Mouse (Mus musculus) heart, adult 2 months (tissue): ENCODE data around the gene Lrrc2. TPM values are rescaled to one million over a fixed set of nuclear protein-coding genes. Genes with fewer than 3 reads are reported as not detected.

Experiments
- DNase-seq, 2 experiments: peaks; one replicate each; pipeline ENCODE4 v3.0.0; 2021
- H3K27ac ChIP-seq: fragments of 200-600 bp; 2 replicates; pipeline ENCODE4 v1.8.1; 2022
- H3K27me3 ChIP-seq: fragments of 200-500 bp; 2 replicates; pipeline ENCODE4 v1.6.1; 2012; ENCODE audit warnings: mild to moderate bottlenecking, low read length, inconsistent platforms, mixed read lengths; ENCODE audit not compliant: control insufficient read depth, insufficient read depth
- H3K36me3 ChIP-seq: fragments of 200-500 bp; 2 replicates; pipeline ENCODE4 v1.6.1; 2012; ENCODE audit warnings: low read length, inconsistent platforms; ENCODE audit not compliant: control insufficient read depth, insufficient read depth
- H3K4me1 ChIP-seq: fragments of 200-500 bp; 2 replicates; pipeline ENCODE4 v1.6.1; 2011; ENCODE audit warnings: low read length; ENCODE audit not compliant: control insufficient read depth, insufficient read depth
- H3K4me3 ChIP-seq: fragments of 200-600 bp; 2 replicates; pipeline ENCODE4 v1.8.1; 2022
- H3K79me2 ChIP-seq: fragments of 200-500 bp; replicated peaks from 2 replicates; pipeline ENCODE4 v1.6.1; 2012; ENCODE audit warnings: mild to moderate bottlenecking, inconsistent platforms, low read length, moderate library complexity, mixed read lengths; ENCODE audit not compliant: control insufficient read depth, insufficient read depth
- H3K9ac ChIP-seq: fragments of 200-500 bp; 2 replicates; pipeline ENCODE4 v1.6.1; 2012; ENCODE audit warnings: low read depth, mild to moderate bottlenecking, control low read depth, inconsistent platforms, low read length, mixed read lengths
- CTCF ChIP-seq: fragments of 200-600 bp; IDR thresholded peaks from 2 replicates; pipeline ENCODE4 v1.8.1; 2022; ENCODE audit warnings: antibody characterized with exemption, mild to moderate bottlenecking, moderate library complexity
- EP300 ChIP-seq: fragments of 200-500 bp; IDR thresholded peaks from 2 replicates; pipeline ENCODE4 v1.6.1; 2011; ENCODE audit warnings: low read depth, low read length, control low read depth; ENCODE audit not compliant: insufficient read depth
- POLR2A ChIP-seq: fragments of 200-500 bp; IDR thresholded peaks from 2 replicates; pipeline ENCODE4 v1.6.1; 2011; ENCODE audit warnings: mild to moderate bottlenecking, low read depth, low read length, control low read depth; ENCODE audit not compliant: insufficient read depth
- WGBS: fragments of 180-500 bp; shearing (Covaris S2); methylation state at CpG from one replicate; pipeline ENCODE4 v1.1.7; 2018; 5-methylcytosine and 5-hydroxymethylcytosine counted together
- intact Hi-C: fragments of 180-260 bp; cut with DNase I; formaldehyde crosslinking; loops from one replicate; pipeline ENCODE4 v1.15.1; 2025
- polyA plus RNA-seq: library from polyadenylated mRNA; depleted of rRNA; stranded (reverse); fragments of >200 nt; gene quantifications from 2 replicates; pipeline ENCODE4 v1.2.3, GENCODE M21; 2012
- total RNA-seq, 2 experiments: library from RNA; stranded (reverse); gene quantifications; 2 replicates each; pipeline ENCODE4 v1.2.3; 2021

The Lrrc2 gene
- total and polyA plus RNA-seq, 3 experiments: 57.3 to 289 (median 223) TPM

DNA sequence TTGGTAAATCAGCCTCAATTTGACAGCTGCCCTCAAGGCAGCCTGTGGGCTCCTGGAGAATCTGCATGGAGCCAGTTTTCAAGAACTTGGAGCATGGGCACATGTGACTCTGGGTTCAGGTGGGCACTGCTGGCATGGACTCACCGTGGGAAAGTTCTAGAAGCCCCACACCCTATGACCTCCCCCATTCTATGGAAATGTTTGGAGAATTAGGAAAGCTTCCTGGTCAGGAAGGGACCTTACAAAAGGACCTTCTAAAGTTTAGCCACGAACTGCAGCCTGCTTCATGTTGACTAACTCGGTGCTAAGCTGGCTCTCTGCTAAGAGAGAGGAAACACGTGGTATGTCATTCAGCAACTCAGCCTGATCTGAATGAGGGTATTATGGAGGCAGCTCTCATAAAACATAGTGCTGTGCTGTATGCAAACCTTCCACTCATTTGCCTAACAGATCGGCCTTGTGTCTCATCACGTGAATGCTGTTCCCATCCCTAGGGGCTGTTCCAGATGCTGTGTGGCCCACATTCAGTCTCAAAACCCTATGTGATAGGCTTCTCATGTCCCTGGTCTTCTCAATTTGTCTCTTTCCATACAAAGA is 41.9 kb upstream of the Lrrc2 start:
- H3K79me2 ChIP-seq: no peaks in the 10 kb centered on the region
- intact Hi-C loops: no loop called here
- TF ChIP-seq EP300 (no peak), POLR2A (no peak), CTCF (no peak)
- no peak overlapping the region for H3K4me3 ChIP-seq
- H3K27me3 ChIP-seq: no peaks in the 10 kb centered on the region
- H3K36me3 ChIP-seq: no peaks in the 10 kb centered on the region
- DNase-seq: peak in 1 of 2 experiments; percentile 2
- no peaks in the 10 kb centered on the region for H3K4me1 ChIP-seq
- 54% methylated on average over 6 of the region's 6 CpGs for WGBS
- H3K9ac ChIP-seq: no peak overlapping the region
- no peak overlapping the region for H3K27ac ChIP-seq

- intact Hi-C loops: no loop called here
- TF ChIP-seq EP300: no peak
- TF ChIP-seq CTCF: no peak
- no peak for TF ChIP-seq POLR2A
- Histone ChIP-seq H3K9ac (no peak overlapping the region), H3K36me3 (no peaks in the 10 kb centered on the region), H3K4me3 (no peak overlapping the region), H3K79me2 (no peaks in the 10 kb centered on the region), H3K27me3 (no peaks in the 10 kb centered on the region), H3K4me1 (no peaks in the 10 kb centered on the region), H3K27ac (no peak overlapping the region)
- DNase-seq: no peak
- 60% methylated on average over 21 of the region's 21 CpGs for WGBS
These were observed 36.6 kb upstream of the Lrrc2 start for GRCm38 (mm10) chr9:110914631-110915236.

DNA sequence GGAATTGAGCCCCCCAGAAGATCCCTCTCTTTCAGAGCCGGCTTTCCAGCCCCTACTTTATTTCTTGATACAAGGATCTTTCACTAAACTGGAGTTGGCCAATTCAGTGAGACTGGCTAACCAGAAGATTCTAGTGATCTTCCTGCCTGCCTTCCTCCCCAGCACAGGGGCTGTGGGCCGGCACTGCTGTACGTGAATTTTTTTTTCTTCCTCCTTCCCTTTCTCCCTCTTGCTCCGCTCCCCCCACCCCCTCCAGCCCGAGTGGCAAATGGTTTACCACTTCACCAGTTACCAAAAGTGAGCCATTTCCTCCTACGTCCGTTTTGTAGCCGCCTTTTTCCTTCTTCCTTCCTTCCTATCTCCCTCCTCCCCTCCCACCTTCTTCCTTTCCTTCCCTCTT is 35.9 kb upstream of the Lrrc2 start:
- 39% methylated on average over 8 of the region's 8 CpGs for WGBS

GRCm38 (mm10) chr9:110916786-110917185 is 34.6 kb upstream of the Lrrc2 start, which contains the start of gene Fam240a:
TSS of gene Fam240a (minus strand) at chr9:110916861.
- Histone ChIP-seq H3K4me1 (no peaks in the 10 kb centered on the region; the same call in none of the 2 replicates), H3K27me3 (no peaks in the 10 kb centered on the region), H3K9ac (no peak within 1 kb of the TSS), H3K4me3 (no peak within 1 kb of the TSS), H3K27ac (no peak within 1 kb of the TSS), H3K36me3 (no peaks in the 10 kb centered on the region), H3K79me2 (no peaks in the 10 kb centered on the region)
- intact Hi-C loops: no loop called here
- no peak for DNase-seq
- 86% methylated on average over 7 of the region's 7 CpGs for WGBS
- TF ChIP-seq CTCF (no peak), EP300 (no peak), POLR2A (no peak)

More for the DNA sequence above, 35.9 kb upstream of the Lrrc2 start:
- no peak for DNase-seq
- no peaks in the 10 kb centered on the region for H3K27me3 ChIP-seq
- no peak overlapping the region for H3K4me3 ChIP-seq
- no peaks in the 10 kb centered on the region for H3K36me3 ChIP-seq
- TF ChIP-seq CTCF (no peak), POLR2A (no peak), EP300 (no peak)
- no peak overlapping the region for H3K9ac ChIP-seq
- no peak overlapping the region for H3K27ac ChIP-seq
- intact Hi-C loops: no loop called here
- H3K79me2 ChIP-seq: no peaks in the 10 kb centered on the region
- H3K4me1 ChIP-seq: no peaks in the 10 kb centered on the region; the same call in 1 of the 2 replicates

GRCm38 (mm10) chr9:110920665-110921419 is 30.5 kb upstream of the Lrrc2 start:
- no peak overlapping the region for H3K4me3 ChIP-seq
- no peak for TF ChIP-seq POLR2A
- TF ChIP-seq EP300: 0 out of 2 replicates have a peak, but pooled peaks have one; percentile 45
- no peak for TF ChIP-seq CTCF
- peaks cover 1% of the 10 kb centered on the region for H3K4me1 ChIP-seq
- H3K36me3 ChIP-seq: no peaks in the 10 kb centered on the region
- peak; percentile 36 to 46 for DNase-seq
- intact Hi-C loops: loop anchor here (2.0 to 5.0 kb wide), 2 partner anchors 40 to 76 kb away; partner anchors contain the start of gene Tmie
- 55% methylated on average over 15 of the region's 15 CpGs for WGBS
- H3K79me2 ChIP-seq: no peaks in the 10 kb centered on the region
- no peaks in the 10 kb centered on the region for H3K27me3 ChIP-seq
- H3K9ac ChIP-seq: no peak overlapping the region; the same call in 1 of the 2 replicates
- peak overlapping the region; percentile 81 for H3K27ac ChIP-seq
